Mouse (Mus musculus) heart, adult 9 months (tissue): ENCODE data around the gene Hk2.

ENCODE experiments used
- DNase-seq, 2 experiments: peaks; one replicate each; pipeline ENCODE4 v3.0.0; 2022; ENCODE audit warnings: low spot score in 2 of 2

The Hk2 gene

GRCm38 (mm10) chr6:82770286-82770685, 4.0 kb downstream of the Hk2 start:
- DNase-seq, result no peak

- no peak for DNase-seq
Measured at GRCm38 (mm10) chr6:82769704-82770103, 4.5 kb downstream of the Hk2 start.

- no peak for DNase-seq
Measured at GRCm38 (mm10) chr6:82767734-82768586, 6.3 kb downstream of the Hk2 start.

GRCm38 (mm10) chr6:82766636-82767035, 7.6 kb downstream of the Hk2 start:
- DNase-seq, result no peak

- no peak for DNase-seq
Measured at GRCm38 (mm10) chr6:82765261-82765660, 9.0 kb downstream of the Hk2 start.

- peak in 1 of 2 experiments; percentile 57 for DNase-seq
Measured at GRCm38 (mm10) chr6:82763871-82764503, 10.3 kb downstream of the Hk2 start.

GRCm38 (mm10) chr6:82762728-82763127, 11.5 kb downstream of the Hk2 start:
- no peak for DNase-seq

- peak; percentile 63 to 74 for DNase-seq
Measured at GRCm38 (mm10) chr6:82760749-82761357, 13.4 kb downstream of the Hk2 start.

GRCm38 (mm10) chr6:82759241-82759640, 15.0 kb downstream of the Hk2 start:
- no peak for DNase-seq

GRCm38 (mm10) chr6:82756799-82757210, 17.4 kb downstream of the Hk2 start:
- DNase-seq, result no peak

- DNase-seq, result peak; percentile 71 to 76
Measured at GRCm38 (mm10) chr6:82756216-82756615, 18.0 kb downstream of the Hk2 start.

- DNase-seq, result no peak
Measured at GRCm38 (mm10) chr6:82755338-82755737, 18.9 kb downstream of the Hk2 start.

GRCm38 (mm10) chr6:82754769-82755168, 19.5 kb downstream of the Hk2 start:
- no peak for DNase-seq

GRCm38 (mm10) chr6:82753638-82754361, 20.5 kb downstream of the Hk2 start:
- peak in 1 of 2 experiments; percentile 42 for DNase-seq

GRCm38 (mm10) chr6:82753061-82753460, 21.2 kb downstream of the Hk2 start:
- peak in 1 of 2 experiments; percentile 69 for DNase-seq

GRCm38 (mm10) chr6:82751791-82752190, 22.5 kb downstream of the Hk2 start:
- DNase-seq, result peak; percentile 74

- peak; percentile 61 to 74 for DNase-seq
Measured at GRCm38 (mm10) chr6:82751031-82751430, 23.2 kb downstream of the Hk2 start.

- no peak for DNase-seq
Measured at GRCm38 (mm10) chr6:82750063-82750462, 24.2 kb downstream of the Hk2 start.

GRCm38 (mm10) chr6:82748106-82748672, 26.1 kb downstream of the Hk2 start:
- peak in 1 of 2 experiments; percentile 72 for DNase-seq

- no peak for DNase-seq
Measured at GRCm38 (mm10) chr6:82747085-82747484, 27.2 kb downstream of the Hk2 start.

GRCm38 (mm10) chr6:82744553-82744952, 29.7 kb downstream of the Hk2 start:
- DNase-seq, result no peak

GRCm38 (mm10) chr6:82741518-82741880, 32.8 kb downstream of the Hk2 start:
- DNase-seq, result no peak
